Mouse (Mus musculus) hindbrain, embryonic 12.5 days (tissue): Measurements from ENCODE around the gene Slc25a17. TPM values are rescaled to one million over a fixed set of nuclear protein-coding genes. Genes with fewer than 3 reads are reported as not detected.

Source experiments
- ATAC-seq: fragments of 200-750 bp; cut with Nextera tagmentation; 2 replicates; pipeline ENCODE4 v1.8.0; 2017; ENCODE audit warnings: moderate TSS enrichment; ENCODE audit not compliant: low FRiP score
- H3K27ac ChIP-seq: fragments of 300-500 bp; sonication (generic); 2 replicates; pipeline ENCODE4 v1.5.1; 2016; ENCODE audit warnings: mild to moderate bottlenecking
- H3K27me3 ChIP-seq: fragments of 300-500 bp; sonication (generic); 2 replicates; pipeline ENCODE4 v1.6.1; 2016; ENCODE audit warnings: mild to moderate bottlenecking
- H3K36me3 ChIP-seq: fragments of 300-500 bp; sonication (generic); 2 replicates; pipeline ENCODE4 v1.6.1; 2016; ENCODE audit warnings: mild to moderate bottlenecking
- H3K4me1 ChIP-seq: fragments of 300-500 bp; sonication (generic); 2 replicates; pipeline ENCODE4 v1.6.1; 2016
- H3K4me2 ChIP-seq: fragments of 300-500 bp; sonication (generic); replicated peaks from 2 replicates; pipeline ENCODE4 v1.6.1; 2016; ENCODE audit warnings: mild to moderate bottlenecking
- H3K4me3 ChIP-seq: fragments of 300-500 bp; sonication (generic); 2 replicates; pipeline ENCODE4 v1.5.1; 2016; ENCODE audit warnings: mild to moderate bottlenecking
- H3K9ac ChIP-seq: fragments of 300-500 bp; sonication (generic); 2 replicates; pipeline ENCODE4 v1.6.1; 2016; ENCODE audit warnings: mild to moderate bottlenecking, moderate library complexity
- H3K9me3 ChIP-seq: fragments of 300-500 bp; sonication (generic); replicated peaks from 2 replicates; pipeline ENCODE4 v1.6.1; 2016; ENCODE audit warnings: mild to moderate bottlenecking
- WGBS: fragments of 180-500 bp; shearing (Covaris S2); methylation state at CpG from one replicate; pipeline ENCODE4 v1.1.7; 2016; 5-methylcytosine and 5-hydroxymethylcytosine counted together
- polyA plus RNA-seq: library from polyadenylated mRNA; unstranded; fragments of >200 nt; fragmentation: Nextera tagmentation; extraction: Ambion mirVana; gene quantifications from 2 replicates; pipeline ENCODE4 v1.2.1, GENCODE M21; 2016

Gene Slc25a17
- polyA plus RNA-seq, 1 experiment from 2014 or later: 106 TPM

DNA sequence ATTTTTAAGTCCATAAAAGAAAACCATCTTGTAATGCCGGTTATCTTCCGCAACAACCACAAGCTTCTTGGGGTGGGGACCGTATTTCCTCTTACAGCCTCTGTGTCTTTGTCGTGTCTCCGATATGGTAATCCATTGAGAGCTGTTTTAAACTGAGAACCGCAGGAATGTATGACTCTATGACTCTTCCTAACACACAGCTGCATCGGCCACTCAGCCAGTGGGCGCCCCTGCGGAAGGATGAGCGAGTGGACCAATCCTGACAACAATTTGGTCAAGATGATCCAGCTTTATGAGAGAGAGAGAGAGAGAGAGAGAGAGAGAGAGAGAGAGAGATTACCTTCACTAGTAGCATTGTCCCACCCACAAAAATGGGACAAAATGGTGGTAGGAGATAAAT lies 65.7 kb downstream of the Slc25a17 start:
- Histone ChIP-seq H3K9ac (no peak overlapping the region), H3K9me3 (no peaks in the 10 kb centered on the region), H3K4me2 (no peak overlapping the region), H3K36me3 (no peaks in the 10 kb centered on the region), H3K27ac (no peak overlapping the region), H3K4me3 (no peak overlapping the region), H3K27me3 (no peaks in the 10 kb centered on the region), H3K4me1 (no peaks in the 10 kb centered on the region)
- 91% methylated on average over 10 of the region's 10 CpGs for WGBS
- ATAC-seq: no peak

- no peaks in the 10 kb centered on the region for H3K9me3 ChIP-seq
- H3K4me1 ChIP-seq: no peaks in the 10 kb centered on the region
- H3K4me2 ChIP-seq: no peak overlapping the region
- no peaks in the 10 kb centered on the region for H3K36me3 ChIP-seq
- 80% methylated on average over 12 of the region's 12 CpGs for WGBS
- ATAC-seq: no peak
- H3K4me3 ChIP-seq: no peak overlapping the region
- H3K27ac ChIP-seq: no peak overlapping the region
- no peaks in the 10 kb centered on the region for H3K27me3 ChIP-seq
- H3K9ac ChIP-seq: no peak overlapping the region
These were observed 66.2 kb downstream of the Slc25a17 start for GRCm38 (mm10) chr15:81294386-81294785.

- H3K9me3 ChIP-seq: no peaks in the 10 kb centered on the region
- WGBS: 88% methylated on average over 9 of the region's 9 CpGs
- H3K4me2 ChIP-seq: no peak overlapping the region
- H3K36me3 ChIP-seq: no peaks in the 10 kb centered on the region
- H3K27me3 ChIP-seq: no peaks in the 10 kb centered on the region
- no peak overlapping the region for H3K4me3 ChIP-seq
- H3K9ac ChIP-seq: no peak overlapping the region
- ATAC-seq: no peak
- no peaks in the 10 kb centered on the region for H3K4me1 ChIP-seq
- no peak overlapping the region for H3K27ac ChIP-seq
These were observed 69.9 kb downstream of the Slc25a17 start for GRCm38 (mm10) chr15:81290747-81291146.

- 92% methylated on average over 4 of the region's 4 CpGs for WGBS
These were observed 70.4 kb downstream of the Slc25a17 start for GRCm38 (mm10) chr15:81290230-81290629.

GRCm38 (mm10) chr15:81284121-81284734 lies 76.4 kb downstream of the Slc25a17 start:
- 81% methylated on average over 9 of the region's 9 CpGs for WGBS
- no peaks in the 10 kb centered on the region for H3K27me3 ChIP-seq
- H3K27ac ChIP-seq: no peak overlapping the region
- no peaks in the 10 kb centered on the region for H3K36me3 ChIP-seq
- H3K9ac ChIP-seq: no peak overlapping the region
- no peak for ATAC-seq
- no peaks in the 10 kb centered on the region for H3K4me1 ChIP-seq
- no peak overlapping the region for H3K4me3 ChIP-seq
- H3K4me2 ChIP-seq: no peak overlapping the region
- no peaks in the 10 kb centered on the region for H3K9me3 ChIP-seq

More at GRCm38 (mm10) chr15:81290230-81290629, 70.4 kb downstream of the Slc25a17 start:
- Histone ChIP-seq H3K4me2 (no peak overlapping the region), H3K9me3 (no peaks in the 10 kb centered on the region), H3K4me3 (no peak overlapping the region), H3K4me1 (no peaks in the 10 kb centered on the region), H3K9ac (no peak overlapping the region), H3K36me3 (no peaks in the 10 kb centered on the region), H3K27ac (no peak overlapping the region), H3K27me3 (no peaks in the 10 kb centered on the region)
- no peak for ATAC-seq

GRCm38 (mm10) chr15:81278699-81279098 lies 81.9 kb downstream of the Slc25a17 start:
- 69% methylated on average over 6 of the region's 6 CpGs for WGBS
- Histone ChIP-seq H3K9me3 (no peaks in the 10 kb centered on the region), H3K4me2 (no peak overlapping the region), H3K9ac (no peak overlapping the region), H3K27me3 (no peaks in the 10 kb centered on the region), H3K4me3 (no peak overlapping the region), H3K36me3 (no peaks in the 10 kb centered on the region), H3K27ac (peak overlapping the region; percentile 64), H3K4me1 (peaks cover 19% of the 10 kb centered on the region)
- no peak; the same call in 1 of the 2 replicates for ATAC-seq

GRCm38 (mm10) chr15:81277928-81278327 lies 82.7 kb downstream of the Slc25a17 start:
- Histone ChIP-seq H3K4me1 (peaks cover 20% of the 10 kb centered on the region), H3K4me3 (no peak overlapping the region), H3K4me2 (peak overlapping the region; percentile 15), H3K36me3 (no peaks in the 10 kb centered on the region), H3K27me3 (no peaks in the 10 kb centered on the region), H3K27ac (peak overlapping the region; percentile 64), H3K9ac (no peak overlapping the region), H3K9me3 (no peaks in the 10 kb centered on the region)
- peak; percentile 90 for ATAC-seq
- WGBS: 11% methylated on average over 11 of the region's 11 CpGs

GRCm38 (mm10) chr15:81273361-81273760 lies 87.3 kb downstream of the Slc25a17 start:
- no peak for ATAC-seq
- Histone ChIP-seq H3K27ac (no peak overlapping the region), H3K4me2 (no peak overlapping the region), H3K27me3 (no peaks in the 10 kb centered on the region), H3K4me3 (no peak overlapping the region), H3K4me1 (peaks cover 26% of the 10 kb centered on the region), H3K36me3 (no peaks in the 10 kb centered on the region), H3K9me3 (no peaks in the 10 kb centered on the region), H3K9ac (no peak overlapping the region)
- 55% methylated on average over 2 of the region's 2 CpGs for WGBS

DNA sequence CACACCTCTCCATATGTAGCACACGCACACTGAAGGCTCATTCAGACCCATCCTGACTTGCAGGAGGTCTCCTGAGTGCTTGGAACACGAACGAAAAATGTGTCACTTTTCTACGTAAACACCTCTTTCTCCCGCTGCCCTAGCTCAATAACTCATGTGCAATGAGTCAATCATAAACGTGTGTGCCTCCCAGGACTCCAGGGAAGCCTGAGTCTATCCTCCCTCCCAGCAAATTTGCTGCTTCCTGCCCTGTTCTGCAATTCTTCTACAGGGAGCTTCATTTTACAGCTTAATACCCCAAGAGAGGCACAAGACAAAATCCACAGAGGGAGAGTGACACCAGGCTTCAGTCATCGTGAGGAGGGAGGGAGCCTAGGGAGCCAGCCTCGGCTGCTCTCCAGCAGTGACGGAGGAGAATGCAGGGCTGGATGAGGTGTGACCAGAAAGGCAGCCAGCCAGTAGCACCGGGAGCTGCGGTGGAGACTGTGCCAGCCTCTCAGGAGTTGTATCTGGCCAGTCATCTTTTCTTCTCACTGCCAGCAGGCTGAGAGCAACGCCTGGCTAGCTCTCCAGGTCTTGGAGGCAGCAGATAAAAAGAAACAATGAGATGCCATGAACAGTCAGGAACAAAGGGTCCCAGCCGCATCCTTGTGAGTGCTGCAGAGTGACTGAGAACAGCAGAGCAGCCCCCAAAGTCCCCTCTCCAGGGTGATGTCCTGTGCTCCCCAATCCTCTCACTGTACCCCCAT lies 88.1 kb downstream of the Slc25a17 start:
- H3K4me2 ChIP-seq: peak overlapping the region; percentile 21
- no peaks in the 10 kb centered on the region for H3K27me3 ChIP-seq
- H3K27ac ChIP-seq: peak overlapping the region; percentile 69
- WGBS: 20% methylated on average over 13 of the region's 13 CpGs
- H3K4me3 ChIP-seq: no peak overlapping the region
- H3K36me3 ChIP-seq: no peaks in the 10 kb centered on the region
- peak overlapping the region; percentile 46; the same call in 1 of the 2 replicates for H3K9ac ChIP-seq
- peaks cover 18% of the 10 kb centered on the region for H3K4me1 ChIP-seq
- ATAC-seq: peak; percentile 50; the same call in 1 of the 2 replicates
- H3K9me3 ChIP-seq: no peaks in the 10 kb centered on the region

Other genes starting within 250 kb of the Slc25a17 start
- gene Mrtfa, start 170.1 kb downstream of the Slc25a17 start, polyA plus RNA-seq: 29.8 and 30.6 TPM in 2 replicates
- gene Mchr1, start 125.3 kb downstream of the Slc25a17 start, polyA plus RNA-seq: 0.74 and 1.2 TPM in 2 replicates
- 194 TPM in 2 replicates for gene St13, start 39.3 kb upstream of the Slc25a17 start, polyA plus RNA-seq
- gene Xpnpep3, start 39.3 kb upstream of the Slc25a17 start, polyA plus RNA-seq: 11.4 and 11.6 TPM in 2 replicates
- 1.6 and 1.8 TPM in 2 replicates for gene Dnajb7, start 47.5 kb upstream of the Slc25a17 start, polyA plus RNA-seq
- 465 and 485 TPM in 2 replicates for gene Rbx1, start 105.5 kb upstream of the Slc25a17 start, polyA plus RNA-seq
- 30.4 and 33.8 TPM in 2 replicates for gene Ep300, start 224.5 kb upstream of the Slc25a17 start, polyA plus RNA-seq